Mouse (Mus musculus): ENCODE results near the gene Slc38a3. TPM values are rescaled to one million over a fixed set of nuclear protein-coding genes. Genes with fewer than 3 reads are reported as not detected.
A peak's percentile ranks its signal among the peaks of the same experiment; 100 is the strongest.

The Slc38a3 gene
- 41.4 and 43.3 TPM in 2 replicates for polyA plus RNA-seq (2015; fragmentation: Nextera tagmentation; extraction: Ambion mirVana)

GRCm38 (mm10) chr9:107669480-107669945, at the start of gene Slc38a3:
Slc38a3 (minus strand) TSS chr9:107669530.
- H3K4me3 ChIP-seq = no peak within 1 kb of the TSS
- 85% methylated on average over 9 of the region's 9 CpGs for WGBS

GRCm38 (mm10) chr9:107716951-107717350, 47.6 kb upstream of the Slc38a3 start:
- H3K36me3 ChIP-seq = no peaks in the 10 kb centered on the region
- WGBS = 36% methylated on average over 6 of the region's 6 CpGs

More at GRCm38 (mm10) chr9:107669480-107669945, at the start of gene Slc38a3:
- Histone ChIP-seq H3K27me3 (peaks cover 22% of the 10 kb centered on the region), H3K4me1 (replicated peaks) (peaks cover 30% of the 10 kb centered on the region), H3K36me3 (no peaks in the 10 kb centered on the region), H3K9me3 (no peaks in the 10 kb centered on the region), H3K27ac (replicated peaks) (no peak within 1 kb of the TSS), H3K4me2 (no peak within 1 kb of the TSS), H3K9ac (no peak within 1 kb of the TSS)
- no peak for ATAC-seq (ENCODE audit: low FRiP score, low read depth)

GRCm38 (mm10) chr9:107715632-107716031, 46.3 kb upstream of the Slc38a3 start:
- Histone ChIP-seq H3K27me3 (no peaks in the 10 kb centered on the region), H3K4me3 (no peak overlapping the region)
- ATAC-seq (ENCODE audit: low FRiP score, low read depth) = no peak

More at GRCm38 (mm10) chr9:107716951-107717350, 47.6 kb upstream of the Slc38a3 start:
- H3K27me3 ChIP-seq = no peaks in the 10 kb centered on the region
- H3K4me3 ChIP-seq = no peak overlapping the region
- H3K4me2 ChIP-seq = no peak overlapping the region
- no peak overlapping the region for H3K27ac ChIP-seq (replicated peaks)
- no peaks in the 10 kb centered on the region for H3K9me3 ChIP-seq
- no peak for ATAC-seq (ENCODE audit: low FRiP score, low read depth)
- no peak overlapping the region for H3K9ac ChIP-seq
- H3K4me1 ChIP-seq (replicated peaks) = peaks cover 20% of the 10 kb centered on the region

GRCm38 (mm10) chr9:107714221-107714952, 45.1 kb upstream of the Slc38a3 start:
- H3K36me3 ChIP-seq = no peaks in the 10 kb centered on the region
- 0 out of 2 replicates have a peak overlapping the region, but pooled peaks have one; percentile 26 for H3K27ac ChIP-seq (replicated peaks)
- H3K4me2 ChIP-seq = no peak overlapping the region
- H3K4me1 ChIP-seq (replicated peaks) = peaks cover 30% of the 10 kb centered on the region
- WGBS = 15% methylated on average over 12 of the region's 12 CpGs
- H3K27me3 ChIP-seq = no peaks in the 10 kb centered on the region
- no peak overlapping the region for H3K4me3 ChIP-seq
- H3K9me3 ChIP-seq = no peaks in the 10 kb centered on the region
- no peak; the same call in 1 of the 2 replicates for ATAC-seq (ENCODE audit: low FRiP score, low read depth)
- no peak overlapping the region for H3K9ac ChIP-seq

More at GRCm38 (mm10) chr9:107715632-107716031, 46.3 kb upstream of the Slc38a3 start:
- 85% methylated on average over 2 of the region's 2 CpGs for WGBS
- Histone ChIP-seq H3K9me3 (no peaks in the 10 kb centered on the region), H3K9ac (no peak overlapping the region), H3K36me3 (no peaks in the 10 kb centered on the region), H3K4me1 (replicated peaks) (peaks cover 20% of the 10 kb centered on the region), H3K27ac (replicated peaks) (no peak overlapping the region), H3K4me2 (no peak overlapping the region)

GRCm38 (mm10) chr9:107709697-107710483, 40.6 kb upstream of the Slc38a3 start, which contains the start of gene Sema3f:
Sema3f (minus strand) TSS chr9:107710475.
- peak within 1 kb of the TSS; percentile 67 for H3K4me3 ChIP-seq
- peak within 1 kb of the TSS; percentile 83 for H3K27ac ChIP-seq (replicated peaks)
- peak within 1 kb of the TSS; percentile 77 for H3K9ac ChIP-seq
- H3K4me2 ChIP-seq = peak within 1 kb of the TSS; percentile 88
- H3K36me3 ChIP-seq = 0 out of 2 replicates have a peak, but pooled peaks cover 4% of the 10 kb centered on the region
- H3K27me3 ChIP-seq = no peaks in the 10 kb centered on the region
- 1% methylated on average over 65 of the region's 86 CpGs for WGBS
- H3K9me3 ChIP-seq = no peaks in the 10 kb centered on the region
- H3K4me1 ChIP-seq (replicated peaks) = peaks cover 66% of the 10 kb centered on the region
- ATAC-seq (ENCODE audit: low FRiP score, low read depth) = peak; percentile 72

GRCm38 (mm10) chr9:107709096-107709696, 39.9 kb upstream of the Slc38a3 start:
- H3K9me3 ChIP-seq = no peaks in the 10 kb centered on the region
- H3K36me3 ChIP-seq = 0 out of 2 replicates have a peak, but pooled peaks cover 5% of the 10 kb centered on the region
- H3K9ac ChIP-seq = peak overlapping the region; percentile 77
- peak; percentile 36; the same call in 1 of the 2 replicates for ATAC-seq (ENCODE audit: low FRiP score, low read depth)
- no peaks in the 10 kb centered on the region for H3K27me3 ChIP-seq
- H3K4me2 ChIP-seq = peak overlapping the region; percentile 88
- H3K27ac ChIP-seq (replicated peaks) = peak overlapping the region; percentile 83
- H3K4me3 ChIP-seq = peak overlapping the region; percentile 67
- WGBS = under 1% methylated on average over 47 of the region's 55 CpGs
- peaks cover 64% of the 10 kb centered on the region for H3K4me1 ChIP-seq (replicated peaks)

GRCm38 (mm10) chr9:107708439-107709095, 39.2 kb upstream of the Slc38a3 start:
- Histone ChIP-seq H3K9me3 (no peaks in the 10 kb centered on the region), H3K4me3 (peak overlapping the region; percentile 67), H3K4me1 (replicated peaks) (peaks cover 63% of the 10 kb centered on the region), H3K27ac (replicated peaks) (peak overlapping the region; percentile 83), H3K36me3 (0 out of 2 replicates have a peak, but pooled peaks cover 8% of the 10 kb centered on the region), H3K4me2 (peak overlapping the region; percentile 88), H3K27me3 (no peaks in the 10 kb centered on the region), H3K9ac (peak overlapping the region; percentile 77)
- ATAC-seq (ENCODE audit: low FRiP score, low read depth) = no peak
- WGBS = 2% methylated on average over 21 of the region's 21 CpGs

DNA sequence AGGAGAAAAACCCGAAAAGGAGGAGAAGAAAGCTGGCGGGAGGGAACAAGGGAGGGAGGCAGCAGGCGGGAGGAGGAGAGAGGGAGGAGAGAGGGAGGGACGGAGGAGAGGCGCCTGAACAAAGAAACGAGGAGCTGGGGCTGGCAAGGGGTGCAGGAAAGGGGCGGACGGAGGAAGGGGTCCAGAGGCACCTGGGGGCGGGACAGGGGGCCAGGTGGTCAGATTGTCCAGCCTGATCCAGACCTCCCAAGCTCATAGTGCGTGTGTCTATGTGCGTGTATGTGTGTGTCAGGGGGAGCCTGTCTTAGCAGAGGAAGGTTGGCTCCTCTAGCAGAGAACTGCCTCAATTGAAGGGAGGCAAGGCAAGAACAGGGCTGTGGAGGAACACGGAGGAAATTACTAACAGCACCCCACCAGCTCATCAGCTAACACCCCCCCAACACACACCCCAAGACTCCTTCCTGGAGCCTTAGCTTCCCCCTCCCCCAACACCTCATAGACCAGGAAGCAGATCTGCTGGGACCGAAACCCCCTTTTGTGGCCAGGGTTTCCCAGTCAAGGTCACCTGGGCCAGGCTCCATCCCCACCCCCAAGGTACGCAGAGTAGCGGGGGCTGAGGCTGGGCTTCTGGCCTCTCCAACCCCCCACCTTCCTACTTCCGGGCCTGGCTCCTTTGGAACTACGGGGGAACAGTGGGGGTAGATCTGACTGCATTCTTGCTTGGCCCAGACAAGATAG, 38.5 kb upstream of the Slc38a3 start:
- no peaks in the 10 kb centered on the region for H3K27me3 ChIP-seq
- WGBS = 0% methylated on average over 17 of the region's 17 CpGs
- H3K36me3 ChIP-seq = 0 out of 2 replicates have a peak, but pooled peaks cover 8% of the 10 kb centered on the region
- peak overlapping the region; percentile 88 for H3K4me2 ChIP-seq
- H3K9me3 ChIP-seq = no peaks in the 10 kb centered on the region
- ATAC-seq (ENCODE audit: low FRiP score, low read depth) = 0 out of 2 replicates have a peak, but pooled peaks have one; percentile 8
- peak overlapping the region; percentile 67 for H3K4me3 ChIP-seq
- H3K27ac ChIP-seq (replicated peaks) = peak overlapping the region; percentile 83
- peaks cover 70% of the 10 kb centered on the region for H3K4me1 ChIP-seq (replicated peaks)
- H3K9ac ChIP-seq = peak overlapping the region; percentile 77

DNA sequence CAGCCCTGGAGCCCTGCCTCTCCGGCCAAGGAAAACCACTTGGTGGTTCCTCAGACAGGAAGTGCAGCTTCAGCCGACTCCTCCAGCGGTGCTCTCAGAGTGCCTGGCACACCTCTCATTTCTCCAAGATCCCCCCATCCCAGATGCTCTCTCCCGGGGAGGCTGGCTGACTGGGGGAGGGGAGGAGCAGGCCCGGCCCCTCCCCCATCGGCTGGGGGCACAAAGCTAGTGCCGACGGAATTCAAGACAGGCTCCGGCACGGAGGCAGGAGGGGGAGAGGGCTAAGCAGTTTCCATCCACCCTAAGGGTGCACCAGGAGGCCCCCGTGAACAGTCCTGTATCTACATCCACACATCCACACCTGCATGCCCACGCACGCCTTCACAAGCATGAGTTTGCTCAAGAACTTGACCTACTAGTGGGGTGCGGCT, 37.5 kb upstream of the Slc38a3 start:
- peak overlapping the region; percentile 88 for H3K4me2 ChIP-seq
- WGBS = 4% methylated on average over 14 of the region's 14 CpGs
- peak overlapping the region; percentile 77 for H3K9ac ChIP-seq
- H3K4me3 ChIP-seq = peak overlapping the region; percentile 67
- no peaks in the 10 kb centered on the region for H3K9me3 ChIP-seq
- ATAC-seq (ENCODE audit: low FRiP score, low read depth) = no peak
- H3K36me3 ChIP-seq = 0 out of 2 replicates have a peak, but pooled peaks cover 8% of the 10 kb centered on the region
- peak overlapping the region; percentile 83 for H3K27ac ChIP-seq (replicated peaks)
- peaks cover 79% of the 10 kb centered on the region for H3K4me1 ChIP-seq (replicated peaks)
- H3K27me3 ChIP-seq = no peaks in the 10 kb centered on the region

GRCm38 (mm10) chr9:107703337-107704122, 34.2 kb upstream of the Slc38a3 start:
- H3K9me3 ChIP-seq = no peaks in the 10 kb centered on the region
- no peaks in the 10 kb centered on the region for H3K27me3 ChIP-seq
- peaks cover 93% of the 10 kb centered on the region for H3K4me1 ChIP-seq (replicated peaks)
- peak overlapping the region; percentile 43; the same call in 1 of the 2 replicates for H3K27ac ChIP-seq (replicated peaks)
- 0 out of 2 replicates have a peak, but pooled peaks cover 8% of the 10 kb centered on the region for H3K36me3 ChIP-seq
- no peak for ATAC-seq (ENCODE audit: low FRiP score, low read depth)
- no peak overlapping the region for H3K4me2 ChIP-seq
- 67% methylated on average over 14 of the region's 14 CpGs for WGBS
- H3K9ac ChIP-seq = no peak overlapping the region
- no peak overlapping the region for H3K4me3 ChIP-seq
